Mouse (Mus musculus) neural tube, embryonic 11.5 days (tissue): ENCODE measurements around the gene Prkca. TPM values are rescaled to one million over a fixed set of nuclear protein-coding genes. Genes with fewer than 3 reads are reported as not detected.

ENCODE experiments used
- ATAC-seq: fragments of 200-750 bp; cut with Nextera tagmentation; 2 replicates; pipeline ENCODE4 v1.8.0; 2017; ENCODE audit warnings: moderate number of reproducible peaks, mild to moderate bottlenecking, moderate TSS enrichment, moderate library complexity; ENCODE audit not compliant: insufficient read depth, low FRiP score, low TSS enrichment
- DNase-seq: peaks from one replicate; pipeline ENCODE4 v3.0.0-alpha.2; 2015; ENCODE audit warnings: low spot score
- H3K27ac ChIP-seq: fragments of 300-500 bp; sonication (generic); 2 replicates; pipeline ENCODE4 v1.5.1; 2014; ENCODE audit warnings: low read depth, mild to moderate bottlenecking, low read length
- H3K27me3 ChIP-seq: fragments of 300-500 bp; sonication (generic); 2 replicates; pipeline ENCODE4 v1.6.1; 2014; ENCODE audit warnings: mild to moderate bottlenecking, low read length, mixed read lengths; ENCODE audit not compliant: control insufficient read depth, insufficient read depth
- H3K36me3 ChIP-seq: fragments of 300-500 bp; sonication (generic); 2 replicates; pipeline ENCODE4 v1.6.1; 2014; ENCODE audit warnings: mild to moderate bottlenecking, low read length, moderate library complexity, mixed read lengths; ENCODE audit not compliant: control insufficient read depth, insufficient read depth
- H3K4me1 ChIP-seq: fragments of 300-500 bp; sonication (generic); 2 replicates; pipeline ENCODE4 v1.6.1; 2014; ENCODE audit warnings: low read length, mixed read lengths; ENCODE audit not compliant: control insufficient read depth, insufficient read depth
- H3K4me2 ChIP-seq: fragments of 300-500 bp; sonication (generic); 2 replicates; pipeline ENCODE4 v1.6.1; 2014; ENCODE audit warnings: low read depth, mild to moderate bottlenecking, moderate library complexity
- H3K4me3 ChIP-seq: fragments of 300-500 bp; sonication (generic); 2 replicates; pipeline ENCODE4 v1.5.1; 2014; ENCODE audit warnings: low read depth, low read length
- H3K9ac ChIP-seq: fragments of 300-500 bp; sonication (generic); 2 replicates; pipeline ENCODE4 v1.6.1; 2014; ENCODE audit warnings: mild to moderate bottlenecking, low read length
- H3K9me3 ChIP-seq: fragments of 300-500 bp; sonication (generic); 2 replicates; pipeline ENCODE4 v1.6.1; 2016; ENCODE audit warnings: low read length; ENCODE audit not compliant: control insufficient read depth
- WGBS: fragments of 180-500 bp; shearing (Covaris S2); extraction: QIAGEN DNeasy Blood & Tissue Kit; methylation state at CpG from one replicate; pipeline ENCODE4 v1.1.7; 2014; 5-methylcytosine and 5-hydroxymethylcytosine counted together
- polyA plus RNA-seq: library from polyadenylated mRNA; unstranded; fragments of >200 nt; fragmentation: Nextera tagmentation; extraction: Ambion mirVana; gene quantifications from 2 replicates; pipeline ENCODE4 v1.2.1, GENCODE M21; 2014

The Prkca gene
- polyA plus RNA-seq, 1 experiment from 2014 or later: 7.7 TPM

DNA sequence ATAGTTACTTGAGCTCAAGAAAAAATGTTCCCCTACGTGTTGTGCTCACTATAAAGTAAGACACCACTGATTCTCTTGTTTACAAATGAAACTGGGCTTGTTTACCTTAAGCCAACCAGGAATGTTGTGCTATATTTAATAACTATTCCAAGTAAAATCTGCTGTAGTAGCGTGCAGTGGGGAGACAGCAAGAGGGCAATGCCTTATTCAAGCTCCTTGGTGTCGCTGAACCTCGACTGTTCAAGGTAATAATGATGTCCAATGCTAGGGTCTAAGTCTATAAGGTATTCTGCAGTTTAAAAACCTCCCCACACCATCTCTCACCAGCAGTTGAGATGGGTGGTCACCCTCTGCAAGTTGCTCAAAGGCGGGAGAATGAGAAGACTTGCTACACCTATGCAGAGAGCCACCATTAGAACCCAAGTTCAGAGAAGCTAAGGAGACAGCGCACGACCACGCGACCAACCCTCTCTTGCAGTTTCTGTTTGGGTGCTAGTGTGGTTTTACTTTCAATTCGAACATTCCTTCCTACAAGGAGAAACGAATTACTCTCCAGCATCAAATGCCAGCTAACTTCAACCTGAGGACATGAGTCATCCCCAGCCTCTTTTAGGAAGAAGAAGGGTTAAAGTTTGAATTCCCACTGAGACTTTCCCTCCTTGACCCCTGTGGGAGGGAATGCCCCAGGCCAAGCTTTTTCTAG lies 129.1 kb downstream of the Prkca start:
- Histone ChIP-seq H3K27ac (no peak overlapping the region), H3K4me3 (no peak overlapping the region), H3K9ac (no peak overlapping the region), H3K27me3 (no peaks in the 10 kb centered on the region), H3K36me3 (no peaks in the 10 kb centered on the region), H3K4me2 (no peak overlapping the region), H3K4me1 (no peaks in the 10 kb centered on the region), H3K9me3 (no peaks in the 10 kb centered on the region)
- ATAC-seq (no peak), DNase-seq (no peak)
- 87% methylated on average over 11 of the region's 11 CpGs for WGBS

DNA sequence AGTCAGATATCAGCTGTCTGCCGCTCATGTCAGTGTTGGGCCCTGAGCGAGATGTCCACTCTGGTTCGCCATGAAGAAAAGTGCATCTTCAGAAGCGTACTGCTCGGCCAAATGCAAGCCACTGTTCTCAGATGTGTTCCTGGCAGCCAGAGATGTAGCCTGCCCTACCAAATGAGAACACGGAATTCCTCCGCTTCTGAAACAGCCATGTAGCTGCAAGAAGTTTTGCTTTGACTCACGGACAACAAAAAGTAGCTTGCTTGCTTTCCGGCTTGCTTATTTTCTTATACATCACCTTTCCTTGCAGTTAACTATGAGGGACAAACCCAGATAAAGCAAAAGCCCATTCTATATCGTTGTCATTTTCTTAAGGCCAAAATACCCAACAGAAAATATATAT lies 129.9 kb downstream of the Prkca start:
- WGBS: 96% methylated on average over 10 of the region's 10 CpGs
- ATAC-seq: no peak
- no peaks in the 10 kb centered on the region for H3K9me3 ChIP-seq

DNA sequence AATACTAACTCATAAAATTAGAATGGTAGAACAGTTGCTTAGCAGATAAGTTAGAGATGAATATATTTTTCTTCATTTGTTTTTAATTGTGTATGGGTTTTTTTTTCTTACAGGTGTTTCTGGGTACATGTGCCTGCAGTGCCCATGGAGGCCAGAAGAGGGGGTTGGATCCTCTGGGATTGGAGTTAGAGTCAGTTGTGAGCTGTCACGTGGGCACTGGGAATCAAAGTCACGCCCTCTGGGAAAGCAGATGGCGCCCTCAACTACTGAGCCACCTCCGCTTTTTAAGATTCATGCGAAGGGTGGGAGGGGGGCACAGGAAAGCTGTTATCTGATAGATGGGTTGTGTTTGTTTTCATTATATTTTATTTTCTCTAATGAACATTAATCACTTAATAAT lies 131.1 kb downstream of the Prkca start:
- 92% methylated on average over 5 of the region's 5 CpGs for WGBS
- no peaks in the 10 kb centered on the region for H3K4me1 ChIP-seq
- no peak for DNase-seq

More for the DNA sequence above, 129.9 kb downstream of the Prkca start:
- Histone ChIP-seq H3K4me1 (no peaks in the 10 kb centered on the region), H3K4me2 (no peak overlapping the region), H3K4me3 (no peak overlapping the region), H3K9ac (no peak overlapping the region), H3K27me3 (no peaks in the 10 kb centered on the region), H3K27ac (no peak overlapping the region), H3K36me3 (no peaks in the 10 kb centered on the region)
- no peak for DNase-seq

DNA sequence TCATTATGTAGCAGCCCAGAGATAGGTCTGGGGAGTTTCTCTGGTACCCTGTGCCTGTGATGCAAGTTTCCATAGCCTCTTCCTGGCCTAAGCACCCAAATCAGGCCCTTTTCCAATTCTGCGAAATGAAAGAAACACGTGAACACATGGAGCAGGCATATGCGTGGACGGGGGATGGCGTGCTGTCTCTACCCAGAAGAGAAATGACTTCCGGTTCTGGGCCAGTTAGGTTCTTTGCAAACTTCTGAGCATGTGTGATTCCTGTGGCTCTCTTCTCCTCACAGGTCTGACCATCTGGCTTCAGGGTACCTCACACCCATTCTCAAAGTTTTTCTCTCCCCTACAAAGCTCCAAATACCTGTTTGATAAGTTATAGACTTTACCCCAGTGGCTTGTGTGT lies 131.7 kb downstream of the Prkca start:
- Histone ChIP-seq H3K9me3 (no peaks in the 10 kb centered on the region), H3K4me2 (no peak overlapping the region), H3K4me1 (no peaks in the 10 kb centered on the region), H3K4me3 (no peak overlapping the region), H3K36me3 (no peaks in the 10 kb centered on the region), H3K9ac (no peak overlapping the region), H3K27me3 (no peaks in the 10 kb centered on the region), H3K27ac (no peak overlapping the region)
- ATAC-seq (no peak), DNase-seq (no peak)
- WGBS: 84% methylated on average over 6 of the region's 6 CpGs

More for the DNA sequence above, 131.1 kb downstream of the Prkca start:
- no peak for ATAC-seq
- H3K4me2 ChIP-seq: no peak overlapping the region
- no peak overlapping the region for H3K9ac ChIP-seq
- H3K27me3 ChIP-seq: no peaks in the 10 kb centered on the region
- no peak overlapping the region for H3K27ac ChIP-seq
- H3K4me3 ChIP-seq: no peak overlapping the region
- H3K36me3 ChIP-seq: no peaks in the 10 kb centered on the region
- H3K9me3 ChIP-seq: no peaks in the 10 kb centered on the region

DNA sequence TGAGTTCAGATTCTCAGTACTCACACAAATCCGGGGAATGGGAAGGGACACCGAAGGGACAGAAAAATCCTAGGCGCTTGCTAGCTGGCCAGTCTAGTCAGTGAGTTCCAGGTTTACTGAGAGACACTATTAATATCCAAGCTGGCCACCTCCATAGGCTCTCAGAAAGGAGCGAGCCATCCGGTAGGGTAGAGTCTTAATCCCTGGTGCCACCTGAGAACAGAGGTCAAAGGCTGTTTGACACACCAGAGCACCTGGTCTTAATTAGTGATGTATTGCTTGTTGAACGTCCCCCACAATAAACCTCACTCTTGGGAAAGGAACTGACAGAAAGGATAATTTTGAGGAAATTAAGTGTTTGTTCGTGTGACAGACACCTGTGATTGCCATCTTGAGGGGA lies 133.0 kb downstream of the Prkca start:
- WGBS: 82% methylated on average over 7 of the region's 7 CpGs
- no peak for DNase-seq

DNA sequence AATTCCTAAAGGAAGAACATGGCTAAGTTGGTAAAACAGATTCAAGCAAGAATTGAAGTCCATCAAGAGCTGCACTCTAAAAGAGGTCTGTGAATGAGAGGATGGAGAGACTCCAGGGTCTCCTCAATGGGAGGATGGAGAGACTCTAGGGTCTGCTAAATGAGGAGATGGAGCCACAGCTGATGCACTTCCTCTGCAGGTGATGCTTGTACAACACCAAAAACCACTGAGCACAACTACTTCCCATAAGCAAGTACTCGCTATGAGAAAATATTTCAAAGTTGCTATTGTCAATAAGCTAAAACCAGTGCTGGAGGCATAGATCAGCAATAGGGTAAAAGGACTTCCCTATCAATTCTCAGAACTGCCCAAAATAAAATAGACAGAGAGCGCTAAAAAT lies 137.1 kb downstream of the Prkca start:
- 92% methylated on average over 2 of the region's 2 CpGs for WGBS
- Histone ChIP-seq H3K27me3 (no peaks in the 10 kb centered on the region), H3K4me3 (no peak overlapping the region), H3K9ac (no peak overlapping the region), H3K36me3 (no peaks in the 10 kb centered on the region), H3K27ac (no peak overlapping the region), H3K4me1 (no peaks in the 10 kb centered on the region), H3K4me2 (no peak overlapping the region), H3K9me3 (no peaks in the 10 kb centered on the region)
- ATAC-seq: no peak
- DNase-seq: no peak

More for the DNA sequence above, 133.0 kb downstream of the Prkca start:
- H3K4me2 ChIP-seq: no peak overlapping the region
- no peaks in the 10 kb centered on the region for H3K36me3 ChIP-seq
- H3K27ac ChIP-seq: no peak overlapping the region
- H3K4me1 ChIP-seq: no peaks in the 10 kb centered on the region
- no peak for ATAC-seq
- no peak overlapping the region for H3K9ac ChIP-seq
- no peaks in the 10 kb centered on the region for H3K9me3 ChIP-seq
- no peaks in the 10 kb centered on the region for H3K27me3 ChIP-seq
- no peak overlapping the region for H3K4me3 ChIP-seq

DNA sequence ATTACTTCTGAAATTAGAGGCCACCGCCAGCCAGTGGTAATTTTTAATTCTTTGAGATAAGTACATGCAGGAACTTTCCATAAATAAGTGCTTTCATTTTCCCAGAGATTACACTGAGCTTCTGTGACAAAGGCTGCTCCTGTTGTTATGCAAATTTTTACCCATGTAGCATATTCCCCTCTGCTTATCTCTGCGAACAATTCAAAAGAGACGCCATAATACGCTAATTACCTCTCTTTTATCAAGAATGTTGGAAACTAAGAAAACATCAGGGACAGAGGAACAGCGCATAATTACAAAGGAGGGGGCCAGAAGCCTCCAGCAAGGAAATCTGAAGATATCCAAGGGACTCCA lies 138.9 kb downstream of the Prkca start:
- WGBS: 55% methylated on average over 5 of the region's 5 CpGs
- Histone ChIP-seq H3K4me1 (no peaks in the 10 kb centered on the region), H3K4me2 (no peak overlapping the region), H3K36me3 (no peaks in the 10 kb centered on the region), H3K9me3 (no peaks in the 10 kb centered on the region), H3K27ac (no peak overlapping the region), H3K9ac (no peak overlapping the region), H3K27me3 (no peaks in the 10 kb centered on the region), H3K4me3 (no peak overlapping the region)
- ATAC-seq: no peak
- DNase-seq: no peak

DNA sequence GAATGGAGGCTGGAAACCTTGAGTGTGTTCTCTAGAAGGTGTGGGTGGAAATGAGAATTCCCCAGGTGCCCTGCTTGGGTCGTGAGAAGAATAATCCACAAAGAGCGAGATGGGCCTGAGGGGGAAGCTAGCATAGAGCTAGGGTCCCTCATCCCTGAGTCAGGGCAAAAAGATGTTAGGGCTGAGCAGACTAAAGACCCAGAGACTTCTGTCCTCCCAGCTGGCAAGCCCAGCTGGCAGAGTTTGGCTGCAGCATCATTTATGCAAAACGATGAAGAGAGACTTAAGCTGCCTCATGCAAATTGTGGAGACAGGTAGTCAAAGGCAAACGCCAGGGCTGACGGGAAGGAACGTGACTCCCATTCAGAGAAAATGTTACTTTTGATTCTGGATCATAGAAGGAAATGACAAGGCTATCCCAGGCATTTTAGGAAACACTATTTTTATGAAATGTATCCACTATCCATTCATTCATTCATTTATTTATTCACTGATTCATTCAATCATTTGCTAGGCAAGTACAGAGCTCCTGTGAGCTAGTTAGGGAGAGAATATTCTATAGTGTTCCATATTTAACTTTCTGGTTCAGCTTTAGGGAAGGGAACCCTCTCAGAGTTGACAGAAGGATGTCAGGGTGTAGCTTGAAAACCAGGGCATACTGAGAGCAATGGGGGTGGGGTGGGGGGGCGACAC lies 139.4 kb downstream of the Prkca start:
- H3K9ac ChIP-seq: no peak overlapping the region
- no peaks in the 10 kb centered on the region for H3K36me3 ChIP-seq
- DNase-seq (no peak), ATAC-seq (no peak)
- no peaks in the 10 kb centered on the region for H3K4me1 ChIP-seq
- no peak overlapping the region for H3K27ac ChIP-seq
- no peaks in the 10 kb centered on the region for H3K27me3 ChIP-seq
- H3K4me3 ChIP-seq: no peak overlapping the region
- WGBS: 69% methylated on average over 7 of the region's 7 CpGs
- H3K9me3 ChIP-seq: no peaks in the 10 kb centered on the region
- H3K4me2 ChIP-seq: no peak overlapping the region

DNA sequence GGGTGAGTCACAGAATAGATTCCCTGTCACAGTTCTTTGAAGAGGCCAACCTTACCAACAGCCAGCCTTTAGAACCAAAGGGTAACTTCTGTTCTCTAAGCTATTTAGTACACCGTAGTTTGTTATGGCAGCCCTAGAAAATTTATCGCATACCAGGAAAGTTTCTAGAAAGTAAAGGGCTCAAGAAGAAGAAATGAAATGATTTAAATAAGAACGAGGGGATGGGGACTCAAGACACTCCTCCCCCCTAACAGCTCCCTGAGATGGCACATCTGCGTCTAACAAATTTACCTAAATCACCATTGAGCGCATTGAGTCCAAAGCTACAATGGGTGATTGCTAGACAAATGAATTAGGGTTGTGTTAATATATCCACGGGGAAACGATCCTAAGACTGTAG lies 140.9 kb downstream of the Prkca start:
- Histone ChIP-seq H3K36me3 (no peaks in the 10 kb centered on the region), H3K27ac (no peak overlapping the region), H3K9ac (no peak overlapping the region), H3K4me1 (no peaks in the 10 kb centered on the region), H3K27me3 (no peaks in the 10 kb centered on the region), H3K4me3 (no peak overlapping the region), H3K9me3 (no peaks in the 10 kb centered on the region), H3K4me2 (no peak overlapping the region)
- ATAC-seq (no peak), DNase-seq (no peak)
- 89% methylated on average over 7 of the region's 7 CpGs for WGBS
